In genomic region chr14:31207070-31207830, GRCm38 (mm10) we compare ENCODE assay signal across 8 mouse cellular contexts. TPM values are rescaled to one million over a fixed set of nuclear protein-coding genes. Genes with fewer than 3 reads are reported as not detected.
DNase-seq lines count a peak whose midpoint lies in the region; ATAC-seq and TF ChIP-seq lines count a peak whose summit lies in the region.
"Had no signal": no experiment of that assay in that cellular context is flagged by ENCODE, and none has a peak within 500 bp of the region (broad histone marks: within the 10 kb centered on the region; RNA-seq: fewer than 3 reads in every experiment).

No protein-coding gene starts in this region.

- 80% methylated on average over 13 of the region's 13 CpGs for WGBS in thymus, adult 2 months
- WGBS in hindbrain, embryonic 12.5 days: 81% methylated on average over 13 of the region's 13 CpGs

- H3K4me3 ChIP-seq in thymus, adult 2 months (ENCODE audit: control insufficient read depth, insufficient read depth, low read length): peak overlapping the region; percentile 65
- H3K4me3 ChIP-seq in hindbrain, embryonic 12.5 days: peak overlapping the region; percentile 78

- H3K4me2 ChIP-seq in hindbrain, embryonic 12.5 days (replicated peaks): peak overlapping the region; percentile 97

- peak overlapping the region; percentile 92 for H3K9ac ChIP-seq in hindbrain, embryonic 12.5 days

- no peak for TF ChIP-seq CTCF in thymus, adult 2 months (IDR thresholded peaks at IDR 0.05; ENCODE audit: borderline replicate concordance, control insufficient read depth, extremely low read depth, insufficient read depth, low read length, poor library complexity)

- no peaks in the 10 kb centered on the region for H3K27me3 ChIP-seq in thymus, adult 2 months (ENCODE audit: control insufficient read depth, insufficient read depth, low read length)
- no peaks in the 10 kb centered on the region for H3K27me3 ChIP-seq in hindbrain, embryonic 12.5 days

- no peak for DNase-seq in thymus, adult 2 months
- DNase-seq in thymus, postnatal 4 days: no peak
- peak; percentile 42 for DNase-seq in cerebellum, postnatal 14 days
- DNase-seq in lung, postnatal 10 days: peak; percentile 66
- no peak for DNase-seq in gastrocnemius, adult 18-20 months (ENCODE audit: low spot score)

- no peak overlapping the region for H3K27ac ChIP-seq in thymus, adult 2 months (ENCODE audit: control insufficient read depth, insufficient read depth, low read length)
- peak overlapping the region; percentile 88 for H3K27ac ChIP-seq in hindbrain, embryonic 12.5 days

- peak; percentile 35 for ATAC-seq in hindbrain, embryonic 12.5 days (ENCODE audit: low FRiP score)
- no peak for ATAC-seq in monocyte, adult 5-6 weeks (replicated peaks; ENCODE audit: insufficient number of reproducible peaks, low FRiP score, low TSS enrichment, poor library complexity, severe bottlenecking)

- H3K4me1 ChIP-seq in thymus, adult 2 months (replicated peaks; ENCODE audit: control insufficient read depth, insufficient read depth, low read length): peaks cover 16% of the 10 kb centered on the region
- H3K4me1 ChIP-seq in hindbrain, embryonic 12.5 days: peaks cover 26% of the 10 kb centered on the region

- H3K36me3 ChIP-seq in thymus, adult 2 months (ENCODE audit: control insufficient read depth, insufficient read depth, low read length): peaks cover 17% of the 10 kb centered on the region
- peaks cover 19% of the 10 kb centered on the region for H3K36me3 ChIP-seq in hindbrain, embryonic 12.5 days

- no peak for TF ChIP-seq POLR2A in thymus, adult 2 months (IDR thresholded peaks at IDR 0.05; ENCODE audit: control insufficient read depth, extremely low read depth, insufficient read depth, low read length, poor library complexity)

- no peaks in the 10 kb centered on the region for H3K9me3 ChIP-seq in hindbrain, embryonic 12.5 days (replicated peaks)

RNA-seq across cellular contexts. Expression of gene Tnnc1, which starts 0.9 kb away (rescaled TPM):
- 4.2 and 103 TPM in 2 replicates for polyA plus RNA-seq in thymus, adult 2 months (2012; rRNA removed)
- polyA plus RNA-seq in hindbrain, embryonic 12.5 days (2016; fragmentation: Nextera tagmentation; extraction: Ambion mirVana): 10.5 and 49.9 TPM in 2 replicates
- total RNA-seq in monocyte, adult 5-6 weeks (2017): not detected in 3 replicates
- total RNA-seq in gastrocnemius, adult 18-20 months (2021): 100 to 1,000 TPM; 566 to 705 TPM
- total RNA-seq: common myeloid progenitor, adult 5-6 weeks had no signal

RNA-seq across cellular contexts. Expression of gene Nisch, which starts 9.5 kb away (rescaled TPM):
- polyA plus RNA-seq in thymus, adult 2 months (2012; rRNA removed): 569 and 585 TPM in 2 replicates
- polyA plus RNA-seq in hindbrain, embryonic 12.5 days (2016; fragmentation: Nextera tagmentation; extraction: Ambion mirVana): 464 and 474 TPM in 2 replicates
- 88.8 to 157 TPM (median 111 TPM) in 3 replicates for total RNA-seq in monocyte, adult 5-6 weeks (2017)
- 10 to 100 TPM; 52.3 to 59.6 TPM for total RNA-seq in gastrocnemius, adult 18-20 months (2021)

RNA-seq across cellular contexts. Expression of gene Sema3g, which starts 10.4 kb away (rescaled TPM):
- 1.9 and 2.4 TPM in 2 replicates for polyA plus RNA-seq in thymus, adult 2 months (2012; rRNA removed)
- 0.79 and 1.2 TPM in 2 replicates for polyA plus RNA-seq in hindbrain, embryonic 12.5 days (2016; fragmentation: Nextera tagmentation; extraction: Ambion mirVana)
- total RNA-seq in monocyte, adult 5-6 weeks (2017): not detected in 3 replicates
- total RNA-seq in gastrocnemius, adult 18-20 months (2021): 1 to 10 TPM; 5.8 to 7.0 TPM
- total RNA-seq: common myeloid progenitor, adult 5-6 weeks had no signal

RNA-seq across cellular contexts. Expression of gene Stab1, which starts 38.8 kb away (rescaled TPM):
- 17.2 and 26.7 TPM in 2 replicates for polyA plus RNA-seq in thymus, adult 2 months (2012; rRNA removed)
- polyA plus RNA-seq in hindbrain, embryonic 12.5 days (2016; fragmentation: Nextera tagmentation; extraction: Ambion mirVana): 29.7 and 33.9 TPM in 2 replicates
- total RNA-seq in monocyte, adult 5-6 weeks (2017): not detected in 3 replicates
- 10 to 100 TPM in 1 of 2 experiments, 1 to 10 TPM in 1; 9.7 to 16.7 TPM for total RNA-seq in gastrocnemius, adult 18-20 months (2021)
- total RNA-seq: common myeloid progenitor, adult 5-6 weeks had no signal

RNA-seq across cellular contexts. Expression of gene Phf7, which starts 43.9 kb away (rescaled TPM):
- 7.4 and 8.0 TPM in 2 replicates for polyA plus RNA-seq in thymus, adult 2 months (2012; rRNA removed)
- polyA plus RNA-seq in hindbrain, embryonic 12.5 days (2016; fragmentation: Nextera tagmentation; extraction: Ambion mirVana): 12.4 TPM in 2 replicates
- 13.2 to 19.6 TPM (median 14.0 TPM) in 3 replicates for total RNA-seq in monocyte, adult 5-6 weeks (2017)
- total RNA-seq in gastrocnemius, adult 18-20 months (2021): 10 to 100 TPM in 1 of 2 experiments, 1 to 10 TPM in 1; 9.2 to 10.8 TPM

Comparison
In these comparisons a context has a peak if more than half of its experiments do, and no peak if none do; other contexts are left out.
1. DNase-seq: peak in cerebellum, postnatal 14 days (2 of 2) and lung, postnatal 10 days (single experiment); none in thymus, adult 2 months (single experiment), thymus, postnatal 4 days (single experiment) and gastrocnemius, adult 18-20 months (single experiment).
2. RNA of gene Tnnc1, which starts 0.9 kb away (total RNA-seq): 566 to 705 TPM in gastrocnemius, adult 18-20 months; not detected in monocyte, adult 5-6 weeks; every median in the first group is over 100 times any median in the second.